Mouse (Mus musculus) cerebellum, adult 2 months (tissue): ENCODE results near the gene Tmtc1.

Source experiments
- CTCF ChIP-seq: fragments of 200-500 bp; IDR thresholded peaks from 2 replicates; pipeline ENCODE4 v1.5.1; 2011; ENCODE audit warnings: low read depth, mild to moderate bottlenecking, control low read depth, low read length, moderate library complexity, borderline replicate concordance; ENCODE audit not compliant: insufficient read depth
- POLR2A ChIP-seq: fragments of 200-500 bp; IDR thresholded peaks from 2 replicates; pipeline ENCODE4 v1.6.1; 2011; ENCODE audit warnings: low read length, control low read depth, borderline replicate concordance; ENCODE audit not compliant: insufficient read depth

DNA sequence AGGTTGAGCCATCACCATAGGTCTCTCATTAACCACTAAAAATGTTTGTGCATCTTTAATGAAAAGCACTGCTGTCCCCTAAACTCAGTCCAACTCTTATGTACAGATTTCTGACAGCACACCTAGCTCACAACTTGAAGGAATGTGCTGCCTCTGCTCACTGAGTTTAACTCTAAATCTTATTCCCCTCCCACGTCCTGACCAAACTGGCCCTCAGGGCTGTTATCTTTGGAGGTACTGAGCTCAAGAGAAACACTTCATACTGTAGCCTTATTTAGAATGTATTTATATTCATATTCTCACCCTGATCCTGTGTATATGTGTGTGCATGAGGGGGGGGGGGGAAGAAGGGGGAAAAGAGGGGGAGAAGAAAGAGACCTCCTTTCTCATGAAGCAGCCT is 236.7 kb downstream of the Tmtc1 start:
- TF ChIP-seq CTCF = no peak
- no peak for TF ChIP-seq POLR2A
